Mouse (Mus musculus) lung, postnatal 10 days (tissue): ENCODE measurements around the gene Adora3.

Experiments
- DNase-seq: peaks from one replicate; pipeline ENCODE4 v3.0.0; 2021

Adora3 gene

DNA sequence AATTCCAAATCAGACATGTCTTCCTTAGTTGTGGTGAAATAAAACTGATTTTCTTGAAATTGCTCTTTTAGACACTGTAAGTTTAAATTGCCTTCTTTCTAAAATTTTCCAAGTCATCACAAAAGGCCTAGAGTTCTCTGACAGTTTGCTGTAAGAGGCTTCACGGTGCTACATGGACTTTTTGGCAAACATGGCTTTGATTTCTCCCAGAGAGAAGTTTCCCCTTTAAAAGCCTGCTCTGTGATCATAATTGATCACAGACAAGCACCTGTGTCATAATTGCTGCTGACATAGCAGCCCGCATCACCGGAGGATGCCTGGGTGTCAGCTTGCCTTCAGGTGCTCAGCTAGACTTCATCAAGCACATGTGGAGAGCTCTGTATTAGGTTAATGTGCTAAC is at the start of gene Adora3, which contains the start of gene Tmigd3:
Gene Adora3 (plus strand): TSS at position 301 of the 400 bp plus-strand sequence.
Gene Tmigd3 (plus strand): TSS at position 346 of the 400 bp plus-strand sequence.
- DNase-seq = no peak

DNA sequence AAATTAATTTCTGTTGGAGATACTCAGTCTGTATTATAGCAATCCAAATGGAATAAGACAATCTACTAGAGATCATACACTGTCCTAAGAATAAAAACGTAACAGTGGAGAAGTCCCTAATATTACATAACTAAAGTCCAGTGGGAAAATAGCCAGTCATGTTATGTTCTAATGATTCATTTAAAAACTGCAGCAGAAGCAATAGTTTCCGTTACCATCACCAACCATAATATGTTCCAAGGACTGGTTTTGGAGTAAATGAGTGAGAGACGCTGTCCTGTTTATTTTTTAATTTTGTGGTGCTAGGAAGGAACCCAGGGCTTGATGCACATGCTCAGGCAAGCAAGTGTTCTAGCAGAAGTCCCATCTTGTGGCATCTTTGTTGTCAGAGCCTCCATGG is 49.2 kb upstream of the Adora3 start:
- DNase-seq = no peak

GRCm38 (mm10) chr3:105823609-105824008 is 47.0 kb upstream of the Adora3 start:
- DNase-seq = no peak

GRCm38 (mm10) chr3:105824103-105824502 is 46.6 kb upstream of the Adora3 start:
- no peak for DNase-seq

DNA sequence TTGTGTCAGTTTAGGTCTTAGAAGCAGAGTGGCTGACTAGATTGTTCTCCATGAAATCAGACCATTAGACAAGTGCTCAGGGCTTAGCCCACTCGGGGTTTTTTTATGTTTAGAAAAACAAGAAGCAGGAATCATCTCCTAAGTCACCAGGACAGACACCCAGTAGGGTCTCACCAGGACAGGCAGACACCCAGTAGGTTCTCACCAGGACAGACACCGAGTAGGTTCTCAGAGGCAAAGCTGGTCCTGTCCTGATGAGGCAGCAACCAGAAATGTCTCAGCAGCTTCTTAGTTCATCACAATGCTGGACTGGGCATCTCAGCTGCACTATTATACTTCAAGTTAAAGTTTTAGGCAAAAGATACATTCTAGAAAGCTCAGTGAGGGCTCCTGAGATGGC is 46.0 kb upstream of the Adora3 start:
- no peak for DNase-seq

DNA sequence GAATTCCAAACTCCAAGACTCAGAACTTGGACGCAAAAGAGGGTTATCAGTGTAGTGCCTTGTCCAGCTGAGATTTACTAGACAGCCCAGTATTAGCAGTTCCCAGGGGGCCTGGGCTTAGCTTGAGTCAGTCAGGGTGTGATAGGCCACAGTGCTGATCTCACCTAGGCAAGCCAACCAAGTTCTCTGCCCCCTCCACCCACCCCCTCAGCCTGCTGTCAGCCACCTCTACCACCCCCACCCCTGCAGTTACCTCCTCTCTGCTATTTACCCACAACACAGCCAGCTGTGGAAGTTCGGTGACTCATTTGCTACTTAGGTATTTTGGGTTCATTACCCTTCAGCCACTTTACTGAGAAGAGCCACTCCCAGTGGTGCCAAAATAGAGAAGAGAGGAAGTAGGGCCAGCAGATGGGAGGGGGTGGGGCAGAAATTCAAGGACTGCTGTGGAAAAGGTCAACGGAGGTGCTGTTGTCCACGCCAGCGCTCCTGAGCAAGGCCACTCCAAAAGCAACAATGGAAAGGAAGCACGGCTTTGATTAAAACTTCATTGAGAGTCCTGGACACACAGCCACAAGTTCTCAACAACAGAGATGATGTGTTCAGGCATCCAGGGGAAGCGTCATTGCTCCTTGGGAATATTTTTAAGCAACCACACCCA is 45.0 kb upstream of the Adora3 start:
- peak; percentile 77 for DNase-seq

DNA sequence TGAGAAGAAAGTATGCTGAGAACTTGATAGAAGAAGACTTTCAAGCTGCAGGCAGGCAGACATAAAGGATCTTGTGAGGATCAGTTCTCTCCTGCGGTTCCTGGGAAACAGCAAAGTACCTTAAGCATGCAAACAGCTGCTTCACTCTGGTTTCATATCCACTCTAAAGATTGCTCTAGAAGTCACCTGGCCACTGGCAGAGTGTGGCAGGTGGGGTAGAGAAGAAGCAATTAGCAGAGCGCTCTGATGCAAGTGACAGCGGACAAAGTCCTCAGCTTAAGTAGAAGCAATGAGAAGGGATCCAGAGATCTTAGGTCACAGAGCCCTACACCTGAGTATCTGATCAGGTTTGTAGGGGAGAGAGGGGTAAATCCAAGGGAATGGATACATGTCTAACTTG is 39.1 kb upstream of the Adora3 start:
- DNase-seq = no peak

DNA sequence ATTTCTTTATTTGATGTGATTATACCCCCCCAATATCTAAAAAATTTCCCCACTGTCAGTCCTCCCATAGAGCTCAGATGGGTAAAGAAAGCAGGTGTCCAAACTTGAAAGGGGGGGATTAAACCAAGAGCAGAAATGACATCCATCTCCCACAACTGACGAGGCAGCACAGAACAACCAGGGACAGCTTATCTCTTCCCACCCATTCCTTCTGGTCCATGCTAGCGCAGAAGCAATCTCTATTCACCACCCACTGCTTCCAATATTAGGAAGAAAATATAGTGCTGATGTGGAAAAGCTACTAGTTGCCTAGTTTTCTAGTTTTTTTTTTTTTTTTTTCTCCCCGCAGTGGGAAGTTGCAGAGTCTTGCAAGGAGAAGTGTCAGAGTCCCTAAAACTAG is 34.8 kb upstream of the Adora3 start:
- no peak for DNase-seq

GRCm38 (mm10) chr3:105836883-105837282 is 33.8 kb upstream of the Adora3 start:
- DNase-seq = no peak

GRCm38 (mm10) chr3:105838655-105839054 is 32.0 kb upstream of the Adora3 start:
- DNase-seq = no peak

DNA sequence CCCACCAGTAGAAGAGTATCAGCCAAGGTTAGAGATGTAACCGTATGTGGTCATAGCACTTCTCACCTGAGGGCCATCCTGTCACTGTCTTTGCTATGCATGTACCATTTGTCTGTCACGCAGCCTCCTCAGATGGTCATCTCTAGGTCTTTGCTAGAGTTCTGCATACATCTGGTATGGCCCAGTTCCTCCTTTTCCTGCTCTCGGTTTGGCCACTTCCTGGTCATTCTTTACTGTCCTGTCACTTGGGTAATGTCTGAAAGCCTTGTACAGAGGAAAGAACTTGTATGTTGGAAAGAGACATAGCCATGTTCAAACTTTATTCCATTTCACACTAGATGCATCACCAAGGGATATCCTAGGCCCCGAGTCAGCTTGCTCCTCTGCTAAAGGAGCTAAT is 30.8 kb upstream of the Adora3 start:
- no peak for DNase-seq

DNA sequence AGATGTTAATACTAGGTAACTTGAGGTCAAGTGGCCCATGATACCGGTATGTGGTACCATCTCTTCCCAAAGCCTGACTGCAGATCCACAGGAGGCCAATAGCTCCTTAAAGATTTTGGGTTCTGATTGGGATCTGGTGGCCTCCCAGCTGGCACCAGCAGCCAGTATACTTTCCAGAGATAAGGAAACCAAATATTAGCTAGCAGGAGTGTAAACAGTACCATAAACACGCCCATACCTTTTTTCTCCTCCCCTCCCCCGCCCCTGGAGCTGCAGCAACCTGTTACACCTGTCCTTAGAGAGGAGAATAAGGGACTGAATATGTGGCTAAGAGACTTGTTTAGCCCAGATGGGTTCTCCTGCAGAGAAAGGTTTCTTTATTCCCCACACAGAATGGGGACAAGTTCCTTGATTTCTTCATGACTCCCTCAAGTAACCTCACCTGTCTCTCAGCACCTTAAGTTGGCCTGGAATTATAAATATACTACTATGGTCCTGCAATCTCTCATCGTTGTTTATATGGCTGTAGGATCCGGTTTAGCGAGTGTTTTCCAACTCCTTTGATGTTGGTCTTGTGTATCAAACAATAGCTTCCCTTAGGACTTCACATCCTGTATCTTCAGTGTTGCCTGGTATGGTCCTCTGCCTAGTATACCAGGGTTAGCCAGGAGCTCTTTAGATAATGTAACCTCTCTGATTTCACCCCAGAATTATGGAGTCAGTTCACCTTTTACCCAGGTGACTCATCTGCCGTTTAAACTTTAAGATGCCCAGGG is 24.2 kb upstream of the Adora3 start:
- DNase-seq = peak; percentile 20

DNA sequence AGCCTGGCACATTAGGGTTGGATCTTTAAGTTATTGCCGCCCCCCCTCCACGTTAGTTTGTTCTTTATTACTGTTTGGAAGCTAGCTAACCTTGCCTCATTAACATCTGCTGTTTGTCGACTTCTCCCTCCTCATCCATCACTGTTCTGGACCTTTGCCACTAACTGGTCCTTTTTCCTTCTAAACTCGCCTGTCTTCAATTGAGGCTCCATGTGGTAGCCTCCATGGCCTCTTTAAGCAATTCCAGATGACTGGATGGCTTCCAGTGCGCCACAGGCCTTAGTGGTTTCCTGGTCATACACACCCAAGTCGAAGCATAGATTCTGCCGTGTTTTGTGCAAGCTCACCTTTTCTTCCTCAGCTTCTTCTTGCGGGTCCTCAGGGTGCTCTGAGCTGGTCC is 16.9 kb upstream of the Adora3 start:
- DNase-seq = no peak

- DNase-seq = no peak
These were observed 15.9 kb upstream of the Adora3 start for GRCm38 (mm10) chr3:105854786-105855185.

DNA sequence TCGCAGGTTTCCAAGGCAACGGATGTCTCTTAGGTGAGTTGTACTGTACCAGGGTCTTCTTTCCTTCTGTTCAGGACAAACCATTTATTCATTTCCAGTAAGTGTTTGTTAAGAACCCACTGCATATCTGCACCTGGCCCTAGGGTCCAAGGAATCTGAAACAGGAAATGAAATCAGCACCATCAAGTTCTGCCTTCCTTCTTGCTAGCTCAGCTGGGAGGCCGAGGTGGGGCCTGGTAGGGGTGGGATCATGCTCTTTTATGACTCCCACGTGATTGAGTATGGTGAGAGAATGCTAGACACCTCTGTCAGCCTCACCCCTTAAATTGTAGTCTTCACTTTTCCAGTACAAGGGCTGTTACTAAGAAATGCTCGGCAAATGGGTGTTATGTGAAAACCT is 13.1 kb upstream of the Adora3 start:
- DNase-seq = no peak

DNA sequence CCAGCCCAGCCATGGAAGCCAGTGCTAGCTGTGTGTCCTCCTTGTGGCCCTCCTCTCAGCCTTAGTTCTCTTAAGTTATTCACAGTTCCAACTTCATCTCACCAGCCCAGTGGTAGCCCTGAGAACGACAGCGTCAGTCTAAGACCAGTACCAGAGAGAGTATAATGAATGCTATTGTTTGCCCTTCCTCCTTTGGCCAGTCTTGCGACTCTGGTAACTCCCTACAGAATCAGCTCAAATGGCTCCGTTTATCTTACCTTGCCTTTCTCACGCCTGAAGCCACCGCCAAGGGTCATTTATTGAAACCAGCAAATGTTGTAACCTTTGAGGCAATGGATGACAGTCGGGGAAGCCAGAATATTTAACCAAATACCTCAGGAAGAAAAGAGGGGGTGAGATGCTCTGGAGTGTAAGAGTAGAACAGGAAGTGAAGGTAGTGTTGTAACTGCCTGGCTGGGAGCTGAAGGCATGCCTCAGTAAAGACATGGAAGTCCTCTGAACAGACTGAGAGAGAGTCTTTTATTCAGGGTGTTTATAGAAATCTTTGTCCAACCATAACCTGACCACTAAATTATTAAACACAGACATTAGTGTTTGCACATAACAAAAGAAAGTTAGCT is 8.8 kb upstream of the Adora3 start:
- DNase-seq = no peak

DNA sequence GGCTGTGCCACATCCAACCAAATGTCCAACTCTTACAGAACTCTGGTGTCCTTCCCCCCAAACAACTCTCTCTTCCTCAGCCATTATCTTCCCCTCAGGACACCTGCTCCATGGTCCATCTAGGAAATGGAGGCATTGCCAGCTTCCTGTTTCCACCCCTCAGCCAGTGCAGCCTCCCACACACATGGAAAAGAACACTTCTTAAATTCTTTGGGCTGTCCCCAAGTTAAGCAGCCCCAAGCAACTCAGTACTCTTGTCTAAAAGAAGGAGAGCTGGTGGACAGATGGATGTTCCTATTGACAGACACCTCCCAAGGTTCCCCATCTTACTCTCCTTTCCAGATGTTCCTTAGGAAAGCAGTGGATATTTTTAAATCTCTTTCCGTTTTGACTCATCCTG is 6.5 kb upstream of the Adora3 start:
- no peak for DNase-seq

GRCm38 (mm10) chr3:105865122-105865521 is 5.5 kb upstream of the Adora3 start:
- DNase-seq = no peak

- no peak for DNase-seq
These were observed 2.5 kb upstream of the Adora3 start for GRCm38 (mm10) chr3:105868135-105868534.

- peak; percentile 24 for DNase-seq
These were observed 1.4 kb downstream of the Adora3 start for GRCm38 (mm10) chr3:105872034-105872433.

GRCm38 (mm10) chr3:105872579-105872978 is 1.9 kb downstream of the Adora3 start:
- DNase-seq = peak; percentile 9

DNA sequence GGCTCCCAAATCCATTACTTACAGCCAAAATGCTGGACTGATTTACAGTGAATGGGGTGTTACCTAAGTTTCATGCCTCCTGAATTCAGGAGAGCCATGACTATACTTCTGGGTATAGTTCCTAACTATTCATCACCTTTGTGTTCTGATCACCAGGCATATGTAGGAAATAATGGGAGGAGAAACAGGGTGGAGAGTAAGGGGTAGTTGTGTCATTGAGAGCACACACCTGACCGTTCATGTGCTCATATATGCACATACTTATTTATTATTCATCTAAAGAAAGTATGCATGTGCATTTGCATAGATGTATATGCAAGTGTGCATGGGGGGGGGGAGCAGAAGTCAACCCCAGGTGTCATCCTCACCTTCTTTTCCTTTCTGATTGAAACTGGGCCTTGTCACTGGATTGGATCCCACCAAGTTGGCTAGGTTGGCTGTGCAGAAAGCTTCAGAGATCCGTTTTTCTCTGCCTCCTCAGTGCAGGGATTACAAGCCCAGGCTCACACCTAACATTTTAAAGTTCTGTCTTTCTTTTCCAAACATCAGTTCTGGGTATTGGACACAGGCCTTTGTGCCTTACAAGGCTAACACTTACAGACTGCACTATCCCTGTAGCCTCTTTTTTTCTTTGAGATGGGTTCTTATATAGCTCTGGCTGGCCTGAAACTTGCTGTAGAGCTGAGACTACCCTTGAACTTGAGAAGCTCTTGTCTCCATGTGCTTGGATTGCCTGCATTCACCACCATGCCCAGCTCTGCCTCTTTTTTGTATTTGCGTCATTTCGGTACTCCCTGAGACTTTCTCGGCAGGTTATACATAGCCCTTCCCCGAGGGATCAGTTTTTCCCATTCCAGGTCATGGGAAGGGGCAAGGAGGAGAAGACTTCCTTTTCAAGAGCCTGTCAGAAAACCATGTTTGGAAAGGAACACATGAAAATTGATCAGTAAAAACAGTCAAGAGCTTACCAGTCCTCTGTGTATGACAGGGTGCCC is 3.1 kb downstream of the Adora3 start:
- no peak for DNase-seq

DNA sequence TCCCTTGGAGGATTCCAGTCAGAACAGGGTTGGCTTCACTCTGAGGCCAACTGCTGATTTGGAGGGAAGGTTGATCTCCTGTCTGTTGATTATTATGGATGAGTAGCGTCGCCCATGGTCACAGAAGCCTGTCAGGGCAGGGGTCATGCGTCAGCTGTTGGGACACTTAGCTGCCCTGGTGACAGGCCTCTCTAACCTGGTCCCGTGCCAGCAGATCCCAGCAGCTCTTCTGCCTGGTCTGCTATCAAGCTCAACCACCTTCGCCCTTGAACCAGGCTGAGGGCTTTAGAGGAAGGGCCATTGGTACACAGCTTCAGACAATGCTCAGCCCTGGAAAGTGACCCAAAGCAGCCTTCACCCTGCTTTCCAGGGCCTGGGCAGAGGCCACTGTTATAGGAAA is 5.4 kb downstream of the Adora3 start:
- no peak for DNase-seq
